Mouse (Mus musculus) CD4-positive, CD25-positive, alpha-beta regulatory T cell, adult 4 months (primary cell): Measurements from ENCODE around the gene Lrtm2. TPM values are rescaled to one million over a fixed set of nuclear protein-coding genes. Genes with fewer than 3 reads are reported as not detected.

Experiments
- ATAC-seq: one replicate; pipeline ENCODE4 v1.8.0; 2017
- polyA plus RNA-seq, 2 experiments: library from polyadenylated mRNA; unstranded; fragments of 100-300 nt; shearing (Covaris generic); gene quantifications; one replicate each; pipeline ENCODE4 v1.2.1; 2017

The Lrtm2 gene
- polyA plus RNA-seq, 2 experiments from 2014 or later, result 0.66 TPM; not detected in 1

GRCm38 (mm10) chr6:119333831-119334230 is 3.3 kb upstream of the Lrtm2 start:
- ATAC-seq, result no peak

DNA sequence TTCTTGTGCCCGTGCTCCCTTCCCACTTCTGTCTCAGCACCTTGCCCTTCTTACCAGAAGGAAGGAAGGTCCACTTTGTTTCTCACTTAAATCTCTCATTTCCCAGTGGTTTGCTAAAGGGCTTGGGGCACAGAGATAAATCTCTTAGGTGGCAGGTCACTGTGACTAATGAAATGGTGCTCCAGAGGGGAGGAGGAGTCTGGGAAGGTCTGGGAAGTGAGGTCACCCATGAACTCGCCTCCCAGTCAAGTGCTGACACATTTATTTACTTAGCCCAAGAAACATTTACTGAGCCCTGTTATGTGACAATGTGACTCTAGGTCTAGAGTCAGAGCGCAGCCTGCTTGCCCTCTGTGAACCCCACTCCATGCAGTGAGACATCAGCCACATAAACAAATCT is 2.6 kb upstream of the Lrtm2 start:
- no peak for ATAC-seq

- no peak for ATAC-seq
These were observed 1.5 kb upstream of the Lrtm2 start for GRCm38 (mm10) chr6:119332111-119332510.

DNA sequence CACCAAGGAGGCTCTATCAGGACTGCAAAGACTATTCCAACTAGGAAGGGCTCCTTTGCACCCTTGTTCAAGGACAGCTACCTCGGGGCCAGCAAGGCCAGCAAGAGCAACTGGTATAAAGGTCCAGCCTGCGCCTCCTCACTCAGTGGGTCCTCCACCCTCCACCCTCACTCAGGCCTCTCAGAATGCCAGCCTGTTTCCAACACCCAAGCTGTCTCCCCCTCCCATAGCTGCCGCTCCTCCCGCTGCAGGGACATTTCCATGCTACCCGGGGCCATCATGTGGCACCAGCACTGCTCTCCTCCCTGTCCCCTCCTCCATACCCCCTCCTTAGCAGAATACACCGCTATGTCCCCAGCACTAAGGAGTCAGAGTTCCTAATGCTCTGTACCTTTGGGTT is 630 bp downstream of the Lrtm2 start:
- no peak for ATAC-seq

GRCm38 (mm10) chr6:119329215-119329714 is 1.3 kb downstream of the Lrtm2 start:
- no peak for ATAC-seq

GRCm38 (mm10) chr6:119328521-119329115 is 1.9 kb downstream of the Lrtm2 start:
- ATAC-seq, result no peak

- no peak for ATAC-seq
These were observed 4.0 kb downstream of the Lrtm2 start for GRCm38 (mm10) chr6:119326541-119326940.

GRCm38 (mm10) chr6:119325978-119326377 is 4.6 kb downstream of the Lrtm2 start:
- ATAC-seq, result no peak

GRCm38 (mm10) chr6:119324776-119325175 is 5.8 kb downstream of the Lrtm2 start:
- ATAC-seq, result no peak

DNA sequence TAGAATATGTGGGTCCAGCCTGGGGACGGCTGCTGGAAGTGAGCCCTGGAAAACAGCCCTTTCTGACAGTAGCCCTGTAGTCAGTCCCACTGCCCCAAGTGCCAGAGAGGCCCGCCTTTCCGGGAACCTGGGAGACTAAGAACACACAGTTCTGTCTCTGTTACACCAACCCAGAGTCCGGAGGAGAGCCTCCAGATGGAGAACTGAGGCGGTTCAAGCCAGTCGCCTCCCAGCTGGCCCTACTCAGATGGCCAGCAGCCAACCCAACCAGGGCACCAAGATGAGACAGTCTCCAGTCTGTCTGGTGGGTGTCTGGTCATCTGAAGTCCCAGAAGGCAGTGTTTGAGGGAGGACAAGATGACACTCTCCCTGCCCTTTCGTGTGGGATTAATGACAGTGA is 8.8 kb downstream of the Lrtm2 start:
- ATAC-seq, result no peak

- no peak for ATAC-seq
These were observed 10.1 kb downstream of the Lrtm2 start for GRCm38 (mm10) chr6:119320481-119320880.

DNA sequence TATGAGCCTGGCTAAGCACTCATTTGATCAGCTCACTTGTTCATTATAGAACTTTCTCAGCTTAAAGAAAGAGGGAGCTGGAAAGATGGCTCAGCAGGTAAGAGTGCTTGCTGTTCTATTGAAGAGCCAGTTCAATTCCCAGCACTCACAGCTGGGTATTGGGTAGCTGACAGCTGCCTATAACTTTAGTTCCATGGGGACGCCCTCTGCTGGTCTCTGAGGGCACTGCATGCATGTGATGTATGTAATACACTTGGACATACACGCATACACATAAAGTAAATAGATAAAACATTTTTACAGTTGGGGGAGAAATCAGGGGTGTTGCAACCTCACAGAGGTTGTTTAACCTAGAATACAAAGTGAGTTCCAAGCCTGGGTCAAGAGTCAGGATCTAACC is 11.2 kb downstream of the Lrtm2 start:
- no peak for ATAC-seq

- no peak for ATAC-seq
These were observed 11.8 kb downstream of the Lrtm2 start for GRCm38 (mm10) chr6:119318732-119319131.

DNA sequence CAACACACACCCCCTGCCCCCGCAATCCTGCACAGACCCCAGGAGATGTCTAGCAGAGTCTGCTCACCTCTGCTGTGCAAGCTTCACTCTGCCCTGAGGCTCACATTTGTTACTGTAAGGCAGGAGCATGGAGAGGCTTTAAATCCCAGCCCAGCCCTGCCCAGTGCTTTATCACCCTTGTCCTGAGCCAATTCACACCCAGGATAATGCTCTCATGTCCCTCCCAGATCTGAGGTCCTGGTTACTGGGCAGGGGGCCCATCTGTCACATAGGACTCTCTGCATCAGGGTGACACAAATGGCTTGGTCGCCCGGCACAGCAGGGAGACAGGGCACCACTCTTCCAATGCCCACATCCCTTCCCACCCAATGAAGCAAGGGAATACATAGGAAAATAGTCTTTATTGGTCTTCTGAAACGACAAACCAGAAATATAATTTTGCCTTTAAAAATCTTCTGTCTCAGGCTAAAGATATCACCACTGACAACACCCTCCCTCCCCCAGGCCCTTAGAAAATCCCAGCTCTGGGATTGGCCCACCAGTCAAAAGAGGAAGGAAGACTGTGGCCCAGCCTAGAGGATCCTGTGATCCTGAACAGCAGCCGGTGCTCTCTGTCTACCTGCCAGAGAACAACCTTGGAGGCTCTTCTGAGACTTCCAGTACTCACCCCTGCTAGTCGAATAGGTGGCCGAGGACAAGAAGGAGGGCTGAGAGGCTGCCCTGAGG is 15.7 kb downstream of the Lrtm2 start:
- no peak for ATAC-seq

DNA sequence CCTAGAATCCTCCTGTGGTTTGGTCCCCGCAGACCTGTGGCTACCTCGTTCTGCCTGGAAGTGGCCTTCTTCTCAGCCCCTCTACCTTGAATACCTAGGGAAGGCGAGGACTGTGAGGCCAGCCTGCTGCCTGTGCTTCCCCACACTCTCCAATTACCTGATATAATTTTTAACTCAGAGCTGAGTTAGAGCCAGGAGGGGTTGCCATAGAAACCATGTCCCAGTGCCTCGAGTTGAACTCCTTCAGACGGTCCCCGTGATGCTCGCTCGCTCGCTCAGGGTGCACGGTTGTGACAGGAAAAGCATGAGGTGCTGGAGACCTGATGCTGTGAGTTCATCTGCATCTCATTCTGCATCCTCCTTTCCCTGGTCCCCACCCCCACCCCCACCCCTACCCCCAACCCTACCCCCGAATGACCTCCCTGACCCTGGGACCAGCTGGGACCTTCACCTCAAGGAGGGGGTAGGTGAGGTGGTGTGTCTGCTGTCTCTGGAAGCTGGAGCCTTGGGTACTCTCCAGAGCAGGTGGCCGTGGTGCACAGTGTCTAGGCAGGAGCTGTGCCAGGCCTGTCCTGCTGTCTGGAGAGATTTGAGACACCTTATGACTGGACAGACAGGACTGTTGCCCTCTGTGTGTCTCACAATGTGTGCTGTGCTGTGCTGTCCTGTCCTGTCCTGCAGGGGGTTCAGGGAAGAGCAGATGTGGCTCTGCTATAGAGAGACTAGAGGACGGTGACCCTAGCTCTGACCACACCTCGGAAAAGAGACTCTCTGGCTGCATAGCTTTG is 16.8 kb downstream of the Lrtm2 start:
- ATAC-seq, result no peak

DNA sequence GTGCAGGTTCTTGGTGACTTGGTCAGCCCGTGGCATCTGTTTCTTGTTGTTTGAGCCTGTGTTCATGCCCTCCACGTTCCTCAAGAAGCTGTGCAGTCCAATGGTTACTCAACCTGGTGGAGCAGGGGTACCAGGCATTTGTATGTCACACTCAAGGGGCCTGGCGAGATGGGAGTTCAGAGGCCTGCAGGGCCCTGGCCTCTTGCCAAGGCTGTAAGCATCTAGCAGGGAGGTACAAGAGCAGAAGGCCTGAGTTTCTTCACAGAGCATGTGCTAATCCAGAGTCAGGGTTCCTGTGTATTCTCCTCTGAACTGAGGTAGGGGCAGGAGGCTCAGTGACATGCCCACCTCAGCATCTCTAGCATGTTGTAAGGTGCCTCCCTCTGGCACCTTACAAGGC is 17.5 kb downstream of the Lrtm2 start:
- ATAC-seq, result no peak

DNA sequence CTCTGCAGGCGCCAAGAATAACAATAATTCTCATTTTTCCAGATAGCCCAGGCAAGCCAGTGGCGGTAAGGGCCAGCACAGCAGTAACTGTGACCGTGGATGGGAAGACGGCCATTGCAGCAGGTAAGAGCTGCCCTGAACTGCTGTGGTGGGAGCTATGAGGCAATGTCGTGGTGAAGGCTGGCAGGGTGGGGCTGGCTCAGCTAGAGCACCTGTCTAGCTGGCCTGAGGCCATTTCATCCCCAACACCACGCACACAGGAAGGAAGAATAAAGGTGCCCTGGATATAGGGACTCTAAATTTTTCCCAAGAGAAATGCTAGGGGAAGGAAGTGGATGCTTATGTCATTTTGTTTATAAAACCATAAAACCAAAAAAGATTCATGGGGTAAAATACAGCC is 18.2 kb downstream of the Lrtm2 start:
- ATAC-seq, result no peak

- ATAC-seq, result no peak
These were observed 20.4 kb downstream of the Lrtm2 start for GRCm38 (mm10) chr6:119310176-119310575.

DNA sequence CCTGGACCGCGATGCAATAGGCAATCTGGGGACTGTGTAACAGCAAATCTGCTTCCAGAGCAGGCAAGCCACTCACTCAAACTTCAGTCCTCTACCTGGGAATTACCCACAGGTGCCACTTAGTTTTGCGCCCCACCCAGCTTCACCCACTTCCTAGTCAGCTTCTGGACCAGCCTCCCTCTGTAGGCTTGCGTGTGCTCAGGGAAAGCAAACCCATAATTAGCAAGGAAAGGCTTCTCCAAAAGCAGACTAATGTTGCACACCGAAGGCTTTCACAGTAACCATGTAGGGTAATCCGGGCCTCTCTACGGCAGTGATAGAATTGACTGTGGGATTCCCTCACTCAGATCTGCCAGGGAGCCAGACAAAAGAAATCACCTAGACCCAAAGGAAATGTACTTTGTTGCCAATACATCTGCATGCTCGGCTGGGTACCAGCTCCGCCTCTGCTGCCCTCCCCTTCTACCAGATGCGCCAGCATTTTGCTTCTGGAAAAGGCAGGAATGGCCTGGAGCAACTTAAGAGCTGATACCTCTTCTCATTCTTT is 22.6 kb downstream of the Lrtm2 start:
- ATAC-seq, result no peak

DNA sequence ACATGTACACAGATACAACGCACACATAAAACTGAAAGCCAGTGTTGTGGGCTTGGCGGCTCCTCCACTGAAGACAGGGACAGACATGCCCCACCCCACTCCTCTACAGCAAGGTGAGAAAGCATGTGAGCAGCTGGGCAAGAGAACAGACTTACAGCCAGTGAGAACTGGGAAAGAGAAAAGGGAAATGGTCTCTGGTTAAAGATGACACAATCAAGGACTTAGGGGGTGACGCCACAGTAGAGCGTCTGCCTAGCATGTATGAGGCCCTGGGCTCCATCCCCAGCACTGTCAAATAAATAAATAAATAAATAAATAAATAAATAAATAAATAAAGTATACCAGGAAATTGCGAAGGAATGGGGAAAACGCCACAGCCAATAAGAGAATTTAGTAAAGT is 27.2 kb downstream of the Lrtm2 start:
- ATAC-seq, result no peak

DNA sequence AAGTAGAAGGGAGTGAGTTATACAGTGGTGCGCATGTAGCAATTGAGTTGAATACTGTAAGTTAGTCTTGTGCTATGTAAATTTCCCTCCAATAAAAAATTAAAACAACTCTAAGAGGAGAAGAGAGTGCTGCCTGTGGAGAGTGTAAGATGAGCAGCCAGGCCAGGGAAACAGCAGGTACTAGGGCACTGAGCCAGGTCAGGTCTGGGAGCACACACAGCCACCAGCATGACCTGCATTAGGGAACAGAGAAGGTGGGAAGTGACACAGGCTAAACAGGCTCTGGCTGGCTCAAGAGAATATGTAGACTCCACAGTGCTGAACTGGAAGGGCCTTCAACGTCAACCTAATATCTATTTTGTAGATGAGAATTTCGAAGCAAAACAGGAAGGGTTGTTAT is 29.3 kb downstream of the Lrtm2 start:
- no peak for ATAC-seq

GRCm38 (mm10) chr6:119280761-119281160 is 49.8 kb downstream of the Lrtm2 start:
- no peak for ATAC-seq

DNA sequence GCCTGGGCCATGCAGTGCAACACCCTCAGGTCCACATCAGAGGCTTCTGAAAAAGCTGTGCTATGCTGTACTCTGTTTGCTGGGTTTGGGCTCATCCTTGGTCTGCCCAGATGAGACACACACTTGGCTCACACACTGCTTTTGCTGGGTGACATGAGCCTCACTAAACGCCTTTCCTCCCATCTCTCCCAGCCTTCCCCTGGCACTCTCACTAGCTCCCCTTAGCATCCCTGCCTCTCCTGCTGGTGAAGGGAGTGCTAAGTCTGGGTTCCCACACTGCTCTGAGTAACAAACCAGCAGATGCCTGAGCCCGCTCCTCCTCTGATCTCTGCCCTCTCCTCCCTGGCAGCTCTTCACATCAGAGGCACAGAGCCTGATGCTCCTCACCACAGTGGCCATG is 53.9 kb downstream of the Lrtm2 start:
- no peak for ATAC-seq
